Mouse (Mus musculus) E14TG2a.4 (cell line): ENCODE results near the gene Kcng4.

Experiments used
- CTCF ChIP-seq: conservative IDR thresholded peaks from 2 replicates; pipeline ENCODE4 v1.5.1; 2014; ENCODE audit warnings: low read length
- NANOG ChIP-seq: IDR thresholded peaks from 2 replicates; pipeline ENCODE4 v1.6.1; 2014; ENCODE audit warnings: borderline replicate concordance, low read length, mixed read lengths
- POU5F1 ChIP-seq: IDR thresholded peaks from 2 replicates; pipeline ENCODE4 v1.6.1; 2014; ENCODE audit warnings: low read length, borderline replicate concordance

DNA sequence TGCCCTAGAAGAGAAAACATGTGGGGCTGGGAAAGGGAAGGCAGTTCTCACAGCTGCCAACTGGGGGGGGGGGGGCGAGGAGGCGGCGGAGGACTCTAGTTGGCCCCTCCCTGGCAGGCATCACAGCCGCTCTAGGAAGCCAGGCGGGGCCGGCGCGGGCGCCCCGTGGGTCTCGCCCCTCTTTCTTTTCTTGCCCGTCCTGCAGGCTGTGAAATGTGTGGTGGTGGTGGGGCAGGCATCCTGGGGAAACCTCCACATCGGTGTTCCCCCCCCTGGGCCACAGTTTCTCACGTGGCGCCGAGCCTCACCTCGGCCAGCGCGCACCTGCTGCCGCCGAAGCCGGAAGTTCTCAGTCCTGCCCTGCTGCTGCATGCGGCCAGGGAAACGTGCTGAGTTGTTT, 49.6 kb downstream of the Kcng4 start:
- TF ChIP-seq NANOG (no peak), CTCF (no peak), POU5F1 (no peak)
